Mouse (Mus musculus) megakaryocyte, embryonic 14.5 days (primary cell): Measurements from ENCODE around the gene Nmnat3.

Experiments
- FLI1 ChIP-seq: IDR thresholded peaks from 2 replicates; pipeline ENCODE4 v1.6.1; 2012; ENCODE audit warnings: low read length, inconsistent platforms, mixed read lengths
- GATA1 ChIP-seq: IDR thresholded peaks from 3 replicates; pipeline ENCODE4 v1.6.1; 2012; ENCODE audit warnings: mixed read lengths, low read length, inconsistent platforms, borderline replicate concordance

- TF ChIP-seq GATA1 = no peak
- no peak for TF ChIP-seq FLI1
Measured at GRCm38 (mm10) chr9:98422656-98423055, 135.4 kb downstream of the Nmnat3 start, which contains the start of gene Rbp1.
